Mouse (Mus musculus) 3134 (cell line): ENCODE data around the gene Csmd2.

Source experiments
- DNase-seq: peaks from one replicate; pipeline ENCODE4 v3.0.0-alpha.2; 2011; ENCODE audit warnings: low spot score; ENCODE audit not compliant: insufficient read length; ENCODE audit errors: extremely low read depth

Gene Csmd2

GRCm38 (mm10) chr4:128402706-128403105 lies 415.0 kb downstream of the Csmd2 start:
- DNase-seq, result no peak

GRCm38 (mm10) chr4:128405576-128405975 lies 417.9 kb downstream of the Csmd2 start:
- DNase-seq, result no peak

DNA sequence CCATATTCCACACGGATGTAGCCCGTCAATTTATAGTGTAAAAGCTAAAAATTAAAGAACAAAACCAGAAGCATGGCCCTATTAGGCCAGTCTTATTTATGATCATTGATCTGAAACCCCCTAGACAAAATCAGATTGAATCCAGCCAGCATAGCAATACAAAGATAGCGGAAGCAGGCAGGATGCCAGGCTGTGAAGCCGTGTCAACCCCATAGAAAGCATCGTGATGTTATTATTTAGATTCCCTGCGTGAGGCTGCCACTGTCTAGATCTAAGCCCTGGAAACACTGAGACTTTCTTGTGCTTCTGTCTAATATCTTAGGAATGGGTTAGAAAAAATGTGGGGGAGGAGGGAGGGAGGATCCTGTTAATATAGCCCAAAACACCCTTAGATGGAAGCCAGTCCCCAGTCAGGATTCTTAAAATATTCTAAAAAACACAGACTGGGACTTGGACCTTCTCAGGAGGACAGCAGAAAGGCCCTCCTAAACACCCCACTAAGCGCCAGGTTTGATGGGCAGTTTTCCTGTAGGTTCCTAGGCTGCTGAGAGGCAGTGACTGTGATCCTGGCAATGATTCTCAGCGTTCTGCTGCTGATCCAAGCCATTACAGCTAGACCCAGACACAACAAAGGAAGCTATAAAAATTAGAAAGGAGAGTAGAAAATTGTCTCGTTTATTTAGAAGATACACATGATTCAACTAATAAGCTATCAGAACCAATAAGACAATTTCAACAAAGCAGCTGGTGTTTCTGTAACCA lies 419.6 kb downstream of the Csmd2 start:
- DNase-seq, result no peak

- DNase-seq, result no peak
Measured at GRCm38 (mm10) chr4:128411941-128412630, 424.4 kb downstream of the Csmd2 start.

DNA sequence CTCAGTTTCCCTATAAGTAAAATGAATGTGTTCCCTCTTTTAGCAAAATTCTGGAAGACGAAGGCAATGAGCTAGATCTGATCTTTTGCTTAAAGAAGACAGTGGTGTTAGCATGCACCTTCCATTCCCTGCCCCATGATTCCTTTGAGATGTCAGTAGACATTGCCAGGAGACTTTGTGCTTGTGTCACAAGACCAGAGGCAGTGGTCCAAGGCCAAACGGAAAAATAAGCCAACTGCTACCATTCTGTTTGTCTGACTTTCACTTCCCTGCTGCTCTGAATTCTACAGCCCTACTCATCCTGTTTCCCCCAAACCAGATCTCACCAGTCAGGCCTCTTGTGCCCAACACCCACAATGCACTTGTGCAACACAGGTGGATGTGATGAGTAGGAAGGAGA lies 427.1 kb downstream of the Csmd2 start:
- DNase-seq, result no peak

GRCm38 (mm10) chr4:128419988-128420617 lies 432.4 kb downstream of the Csmd2 start:
- DNase-seq, result no peak

DNA sequence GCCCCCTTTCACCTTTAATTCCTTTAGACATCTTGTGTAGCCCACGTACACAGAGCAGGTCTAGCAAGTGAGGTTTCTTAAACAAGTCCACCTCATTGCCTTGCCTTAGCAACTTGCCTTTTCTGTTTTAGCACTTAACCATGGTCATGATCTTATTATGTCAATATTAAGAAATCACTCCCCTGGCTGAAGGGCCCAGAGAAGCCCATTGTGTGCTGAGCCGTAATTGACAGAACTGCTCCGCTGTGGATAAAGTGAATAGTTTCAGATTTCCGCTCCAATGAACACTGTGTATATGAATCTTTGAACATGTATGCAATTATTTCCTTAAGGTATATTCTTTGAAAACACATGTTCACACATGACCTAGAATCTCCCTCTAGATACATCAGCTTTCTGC lies 434.8 kb downstream of the Csmd2 start:
- no peak for DNase-seq

DNA sequence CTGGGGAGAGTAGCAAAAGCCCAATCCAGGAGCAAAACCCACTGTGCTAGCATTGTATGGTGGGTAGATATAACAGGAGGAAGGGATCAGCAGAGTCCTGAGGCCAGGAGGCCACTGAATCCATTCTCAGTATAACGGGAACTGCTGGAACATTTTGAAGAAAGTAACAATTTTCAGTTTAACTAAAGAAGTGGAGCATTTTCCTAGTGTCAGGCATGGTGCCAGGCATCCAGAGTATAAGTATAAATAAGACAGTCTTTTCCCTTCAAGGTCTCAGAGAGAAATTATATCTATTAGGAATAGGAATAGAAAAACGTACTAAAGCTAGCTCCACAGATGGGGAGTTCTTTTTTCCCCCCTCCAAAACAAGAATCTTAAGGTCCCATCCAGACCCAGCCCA lies 437.7 kb downstream of the Csmd2 start:
- no peak for DNase-seq

DNA sequence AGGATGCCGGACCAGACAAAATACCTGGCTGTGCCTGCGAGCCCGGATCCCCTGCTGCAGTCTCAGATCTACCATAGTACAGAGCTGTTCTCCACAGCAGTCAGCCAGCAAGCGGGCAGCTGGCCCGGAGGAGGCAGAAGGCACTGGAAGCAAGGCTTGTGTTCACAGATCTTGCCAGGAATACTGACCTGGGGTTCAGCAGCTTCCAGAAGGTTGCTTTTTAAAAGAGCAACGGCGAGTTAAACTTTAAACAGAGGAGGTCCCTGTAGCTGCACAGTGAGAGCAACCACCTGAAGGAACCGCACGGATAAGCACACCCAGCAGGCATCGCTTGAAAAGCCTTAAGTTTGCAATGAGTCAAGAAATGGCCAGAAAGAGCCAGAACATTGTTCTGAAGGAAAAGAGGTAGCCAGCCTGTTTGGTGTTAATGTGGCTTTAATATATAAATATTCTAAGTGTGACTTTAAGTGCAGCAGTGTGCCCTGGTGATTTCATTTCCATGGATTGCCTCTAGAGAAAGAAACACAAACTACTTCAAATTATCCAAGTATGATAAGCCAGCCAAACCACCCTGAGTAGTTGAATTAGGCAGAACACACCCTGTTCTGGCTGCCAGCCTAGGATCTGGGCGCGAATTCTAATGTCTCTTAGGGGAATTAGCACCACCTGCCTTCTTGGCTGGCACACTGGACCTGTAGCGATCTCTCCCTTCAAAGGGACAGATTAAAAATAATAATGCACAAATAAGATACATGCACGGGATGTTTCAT lies 439.8 kb downstream of the Csmd2 start:
- DNase-seq, result no peak

DNA sequence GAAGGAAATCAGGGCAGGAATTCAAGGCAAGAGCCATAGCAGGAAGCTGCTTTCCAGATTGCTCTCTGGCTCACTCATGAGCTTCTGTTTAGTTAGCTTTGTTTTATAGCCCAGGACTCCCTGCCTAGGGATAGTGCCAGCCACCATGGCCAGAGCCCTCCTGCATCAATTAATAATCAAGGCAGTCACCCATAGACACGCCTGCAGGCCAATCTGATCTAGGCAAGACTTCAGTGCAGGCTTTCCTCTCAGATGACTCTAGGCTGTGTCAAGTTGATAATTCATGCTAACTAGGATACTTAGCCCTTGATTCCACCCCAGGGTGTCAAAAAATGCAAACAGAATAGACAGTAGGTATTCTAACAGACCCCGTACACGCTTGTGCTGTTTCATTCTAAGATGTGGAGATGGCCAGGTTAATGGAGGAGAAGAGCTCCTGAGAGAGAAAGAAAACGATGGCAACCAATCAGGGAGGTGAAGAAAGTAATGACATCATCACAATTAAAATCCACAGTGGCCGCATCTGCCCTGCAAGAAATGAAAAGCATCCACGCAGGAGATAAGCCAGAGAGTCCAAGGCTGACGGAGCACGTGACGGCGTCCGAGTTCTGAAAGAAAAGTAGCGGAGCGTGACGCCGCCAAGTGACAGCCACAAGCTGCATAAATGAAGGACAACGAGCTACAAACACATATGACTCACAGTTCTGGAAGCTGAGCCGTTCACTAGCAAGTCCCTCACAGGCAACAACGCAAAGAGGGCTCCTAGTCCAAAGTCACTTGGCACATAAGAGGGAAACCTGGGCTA lies 440.8 kb downstream of the Csmd2 start:
- DNase-seq, result no peak

DNA sequence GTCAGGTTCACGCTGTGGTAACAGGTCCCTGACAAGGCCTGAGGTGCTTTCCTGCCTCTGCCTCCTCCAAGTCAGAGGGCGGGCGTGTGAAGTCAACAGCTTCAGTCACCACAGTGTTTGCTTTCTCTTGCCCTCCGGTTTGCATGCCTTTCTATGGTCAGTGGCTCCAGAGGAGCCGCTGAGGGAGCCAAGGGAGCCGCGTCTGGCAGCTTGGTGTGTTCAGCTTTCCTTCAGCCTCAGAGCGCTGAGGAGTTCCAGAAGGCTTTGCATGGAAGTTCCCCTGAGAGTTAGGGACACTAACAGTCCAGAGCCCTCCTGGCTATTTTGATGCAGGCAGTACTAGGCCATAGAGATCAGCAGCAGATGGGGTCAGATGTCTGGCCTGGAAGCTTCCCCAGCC lies 441.9 kb downstream of the Csmd2 start:
- DNase-seq, result no peak

DNA sequence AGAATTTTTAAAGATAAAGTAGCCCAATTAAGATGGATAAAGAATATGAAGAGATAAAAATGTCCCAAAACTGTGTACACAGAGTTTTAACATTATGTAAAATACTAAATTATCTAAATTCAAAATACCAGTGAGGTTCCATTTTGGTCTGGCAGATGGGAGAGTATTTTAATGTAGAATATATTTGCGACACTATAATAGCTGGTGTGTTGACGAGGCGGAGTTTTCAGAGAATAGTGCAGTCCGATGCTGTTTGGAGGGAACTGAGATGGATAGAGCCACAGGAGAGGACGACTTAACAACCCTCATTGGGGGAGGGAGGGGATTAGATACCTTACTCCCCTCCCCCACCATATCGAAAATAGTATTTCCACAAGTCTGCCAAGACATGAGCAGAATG lies 452.9 kb downstream of the Csmd2 start:
- no peak for DNase-seq

GRCm38 (mm10) chr4:128441228-128441627 lies 453.6 kb downstream of the Csmd2 start:
- DNase-seq, result no peak

GRCm38 (mm10) chr4:128442791-128443190 lies 455.1 kb downstream of the Csmd2 start:
- no peak for DNase-seq

GRCm38 (mm10) chr4:128445514-128446260 lies 458.0 kb downstream of the Csmd2 start:
- DNase-seq, result no peak

GRCm38 (mm10) chr4:128448831-128449431 lies 461.3 kb downstream of the Csmd2 start:
- DNase-seq, result no peak

DNA sequence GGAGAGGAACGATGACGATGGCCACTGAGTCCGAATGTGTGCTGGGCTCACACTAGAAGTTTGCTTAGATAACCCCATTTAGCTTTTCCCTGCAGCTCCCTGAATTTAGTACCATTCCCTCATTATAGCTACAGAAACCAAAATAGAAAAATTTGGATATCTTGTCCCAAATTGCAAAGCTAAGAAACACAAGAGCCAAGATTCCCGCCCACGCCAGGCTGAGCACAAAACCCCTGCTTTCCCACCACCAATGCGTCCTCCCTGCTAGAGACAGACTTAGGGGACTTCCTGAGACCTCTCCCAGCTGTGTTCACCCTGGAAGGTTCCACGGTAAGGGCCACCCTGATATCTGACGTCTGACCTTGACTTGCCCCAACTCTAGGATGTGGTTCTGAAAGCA lies 462.5 kb downstream of the Csmd2 start:
- no peak for DNase-seq

DNA sequence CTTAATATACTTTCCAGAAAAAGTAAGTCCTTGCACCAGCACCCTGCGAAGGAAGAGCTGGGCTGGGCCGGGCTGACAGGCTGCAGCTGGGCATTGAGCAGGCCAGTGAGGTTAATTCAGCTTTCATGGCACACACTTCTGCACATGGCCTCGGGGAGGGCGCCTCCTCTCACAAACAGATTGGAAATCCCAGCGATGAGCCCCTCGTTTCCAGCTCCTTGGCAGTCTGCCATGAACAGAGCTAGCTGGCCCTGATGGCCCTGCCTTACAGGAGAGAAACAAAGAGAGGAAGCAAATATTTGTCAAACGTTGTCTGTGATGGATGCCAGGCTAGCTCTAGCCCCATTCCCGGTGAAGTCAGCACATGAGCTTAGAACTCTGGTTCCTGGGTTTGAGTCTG lies 463.3 kb downstream of the Csmd2 start:
- no peak for DNase-seq

GRCm38 (mm10) chr4:128451383-128451794 lies 463.7 kb downstream of the Csmd2 start:
- no peak for DNase-seq
